Mouse (Mus musculus): Measurements from ENCODE around the gene Ehd3.

Gene Ehd3

DNA sequence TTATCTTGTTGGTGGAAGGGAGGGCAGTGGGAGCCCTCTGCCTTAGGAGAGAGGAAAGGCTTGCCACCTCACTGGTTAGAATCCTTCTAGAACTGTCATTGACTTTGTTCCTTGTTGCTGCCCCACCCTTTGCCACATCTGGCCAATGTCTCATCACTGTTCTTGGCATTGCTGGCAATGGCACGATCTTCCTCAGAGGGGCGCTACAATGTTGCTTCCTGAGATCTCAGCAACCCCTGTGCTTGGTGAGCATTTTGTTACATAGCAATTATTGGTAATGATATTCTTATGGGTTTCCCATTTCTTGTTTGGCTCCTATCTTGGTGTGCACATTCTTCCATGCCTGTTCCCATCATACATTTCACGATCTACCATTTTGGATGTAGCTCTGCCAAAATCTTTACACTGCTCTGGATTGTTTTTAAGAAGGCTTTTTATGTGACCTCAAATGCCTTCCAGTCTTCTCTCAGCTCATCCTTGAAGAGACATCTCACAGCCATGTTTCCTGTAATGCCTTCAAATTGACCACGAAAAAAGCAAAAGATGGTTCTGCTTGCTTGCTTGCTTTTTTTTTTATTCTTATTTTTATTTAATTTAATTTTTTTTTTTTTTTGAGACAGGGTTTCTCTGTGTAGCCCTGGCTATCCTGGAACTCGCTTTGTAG lies at the start of gene Ehd3:
Gene Ehd3, plus strand, starts transcription at position 614 of the 664 bp plus-strand sequence.
- in situ Hi-C loops (cut with MboI, MseI): no loop called here

DNA sequence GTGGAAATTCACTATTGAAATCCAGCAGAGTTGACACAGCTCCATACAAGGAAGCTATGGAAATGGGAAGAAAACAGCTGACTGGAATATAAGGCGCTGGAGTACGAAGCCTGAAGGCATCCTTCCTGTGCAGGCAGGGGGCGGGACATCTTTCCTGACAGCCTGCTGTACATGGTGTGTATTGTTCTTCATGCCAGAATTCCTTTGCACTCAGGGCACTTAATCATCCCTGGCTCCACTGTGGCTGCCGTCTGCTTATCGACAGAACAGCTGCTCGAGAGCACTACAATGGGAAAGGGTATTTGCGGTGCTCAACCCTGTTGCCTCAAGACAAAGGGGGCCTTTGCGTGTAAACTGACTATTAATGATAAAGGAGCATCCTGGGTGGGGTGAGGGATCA lies 33.0 kb upstream of the Ehd3 start:
- in situ Hi-C loops (cut with MboI, MseI): no loop called here

DNA sequence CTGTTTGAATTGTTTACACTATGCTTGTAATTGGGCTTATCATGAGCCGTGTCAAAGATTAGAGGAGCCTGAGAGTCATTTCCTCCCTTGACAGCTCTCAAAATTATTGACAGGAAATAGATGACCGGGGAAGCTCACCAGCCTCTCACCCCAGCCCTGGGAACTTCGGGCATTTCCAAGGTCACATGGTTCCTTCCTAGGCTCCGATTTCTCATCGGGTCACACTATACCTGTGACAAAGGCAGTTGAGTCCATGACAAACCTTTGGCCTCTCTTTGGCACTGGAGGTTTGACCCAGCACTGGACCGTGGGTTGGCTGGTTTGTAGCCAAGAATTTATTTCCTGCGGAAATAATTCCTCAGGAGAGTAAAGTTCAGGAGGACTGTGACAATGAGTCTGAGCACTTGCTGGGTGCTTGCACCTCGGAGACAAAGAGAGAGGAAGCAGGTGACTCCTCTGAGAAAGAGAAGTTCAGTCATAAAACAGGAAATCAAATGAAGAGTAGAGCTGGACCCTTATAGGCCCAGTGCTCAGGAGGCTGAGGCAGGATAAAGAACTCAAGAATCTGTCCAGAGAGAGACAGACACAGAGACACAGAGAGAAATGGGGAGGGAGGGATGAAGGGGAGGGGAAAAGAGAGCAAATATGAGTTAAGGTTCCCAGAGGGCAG lies 17.2 kb upstream of the Ehd3 start:
- in situ Hi-C loops (cut with MboI, MseI): no loop called here

DNA sequence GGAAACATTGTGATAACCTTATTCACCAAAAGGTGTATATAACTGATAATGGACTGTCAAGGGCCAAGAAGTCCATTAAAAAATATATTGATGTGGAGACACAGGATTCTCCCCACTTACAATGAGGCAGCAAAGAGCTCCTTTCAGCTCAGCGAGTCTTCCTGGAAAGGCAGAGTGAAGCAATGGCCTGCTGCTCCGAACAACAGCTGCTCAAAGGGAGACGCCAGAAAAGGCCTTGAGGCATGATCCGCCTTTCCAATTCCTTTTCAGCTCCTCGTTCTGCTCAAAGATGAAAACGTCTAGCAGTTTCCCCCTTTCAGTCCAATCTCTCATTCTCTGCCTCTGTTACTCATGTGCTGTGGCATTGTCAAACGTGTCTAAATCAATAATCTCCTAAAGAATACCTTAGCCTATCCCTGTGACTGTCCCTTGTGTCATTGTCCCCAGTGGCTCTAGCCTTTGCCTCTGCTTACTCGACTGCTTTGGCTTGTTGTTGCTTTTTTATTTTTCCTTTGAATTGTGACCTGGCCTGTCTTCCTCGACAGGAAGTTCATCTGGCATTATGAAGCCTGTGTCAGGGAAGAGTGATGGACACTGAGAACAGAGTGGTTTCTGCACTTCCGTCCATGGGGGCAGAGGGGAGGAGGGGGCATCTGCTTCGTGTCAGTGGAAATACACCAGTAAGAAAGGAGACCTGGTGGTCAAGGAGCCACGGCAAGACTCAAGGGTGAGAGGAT lies 13.5 kb upstream of the Ehd3 start:
- in situ Hi-C loops (cut with MboI, MseI): no loop called here

DNA sequence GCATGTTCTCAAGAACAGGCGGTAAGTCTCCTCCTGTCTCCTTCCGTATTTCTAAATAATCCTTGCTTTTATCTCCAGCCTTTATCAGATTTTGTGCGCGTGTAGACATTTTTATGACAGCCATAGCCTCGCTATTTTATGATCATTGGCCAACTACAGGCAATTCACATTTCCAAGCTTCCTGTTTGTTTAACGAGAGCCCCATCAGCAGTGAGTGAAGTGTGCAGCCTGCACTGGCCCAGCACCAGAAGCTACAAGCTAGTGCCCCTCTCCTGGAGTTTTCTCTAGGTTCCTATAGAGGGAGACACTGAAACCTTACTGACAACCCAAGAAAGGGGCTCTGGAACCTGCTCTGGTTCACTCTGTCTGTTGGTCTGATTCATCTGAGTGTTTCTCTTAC lies 7.1 kb upstream of the Ehd3 start:
- in situ Hi-C loops (cut with MboI, MseI): no loop called here

DNA sequence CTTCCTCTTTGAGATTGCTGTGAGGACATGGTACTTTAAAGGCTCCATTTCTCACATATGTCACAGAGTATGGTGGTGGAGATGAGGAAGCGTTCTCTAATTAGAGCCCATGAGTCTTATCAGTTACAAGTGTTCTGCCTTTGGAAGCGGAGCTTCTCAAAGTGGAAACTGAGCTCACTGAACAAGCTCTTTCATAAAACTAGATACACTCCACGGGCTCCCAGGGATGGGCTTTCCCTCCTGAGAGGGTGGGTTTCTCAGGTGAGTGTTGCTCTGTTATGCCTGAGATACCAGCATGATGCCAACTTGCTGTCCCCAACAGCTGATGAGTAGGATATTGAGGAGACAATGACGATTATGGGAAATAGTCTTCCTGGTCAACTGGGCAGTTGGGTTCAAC lies 6.2 kb upstream of the Ehd3 start:
- in situ Hi-C loops (cut with MboI, MseI): no loop called here

DNA sequence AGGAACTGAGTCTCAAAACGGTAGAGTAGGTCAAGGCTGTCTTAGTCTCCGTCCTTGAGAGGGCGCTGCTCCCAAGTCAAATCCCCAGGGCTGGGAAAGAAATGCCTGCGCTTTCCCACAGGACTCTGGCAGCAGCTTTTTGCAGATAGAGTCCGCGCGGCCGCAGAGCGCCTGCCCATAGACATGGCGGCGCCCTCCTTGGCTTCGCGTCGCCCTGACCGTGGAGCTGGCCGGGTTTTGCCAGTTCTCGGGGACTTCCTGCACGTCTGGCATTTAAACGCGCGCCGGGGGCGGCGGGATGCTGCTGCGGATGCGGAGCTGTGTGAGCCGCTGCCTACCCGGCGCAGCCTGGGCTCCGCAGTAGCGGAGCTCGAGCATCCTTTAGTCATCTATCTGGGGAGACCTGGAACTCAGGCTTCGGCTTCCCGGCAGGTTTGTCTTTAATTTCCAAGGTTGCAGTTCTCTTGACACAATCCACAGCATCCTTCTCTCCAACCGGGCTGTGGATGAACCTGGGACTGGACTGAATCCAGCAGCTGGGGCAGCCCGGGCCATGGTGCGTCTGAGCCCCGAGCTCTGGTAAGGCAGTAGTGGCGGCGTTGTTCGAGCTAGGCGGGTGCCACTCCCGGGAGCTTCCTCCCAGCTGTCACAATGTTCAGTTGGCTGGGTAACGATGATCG lies 798 bp downstream of the Ehd3 start:
- in situ Hi-C loops (cut with MboI, MseI): no loop called here

DNA sequence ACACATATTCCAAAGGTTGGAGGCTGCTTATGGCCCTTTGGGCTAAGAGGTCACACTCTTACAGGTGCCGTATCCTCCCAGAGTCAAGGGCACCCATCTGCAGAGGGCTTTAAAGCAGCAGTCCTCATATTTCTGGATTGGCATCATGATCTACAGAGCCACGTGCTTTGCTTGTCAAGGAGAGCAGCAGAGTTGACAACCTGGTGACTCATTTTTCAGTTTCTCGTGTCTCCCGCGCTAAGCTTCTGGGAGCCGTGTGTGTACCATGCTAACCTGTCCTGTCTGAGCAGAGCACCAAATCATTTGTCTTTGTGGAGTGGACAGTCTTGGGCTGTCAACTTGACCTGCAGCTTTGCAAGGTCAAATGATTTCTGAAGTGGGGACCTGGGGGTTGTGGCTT lies 2.4 kb downstream of the Ehd3 start:
- in situ Hi-C loops (cut with MboI, MseI): no loop called here

DNA sequence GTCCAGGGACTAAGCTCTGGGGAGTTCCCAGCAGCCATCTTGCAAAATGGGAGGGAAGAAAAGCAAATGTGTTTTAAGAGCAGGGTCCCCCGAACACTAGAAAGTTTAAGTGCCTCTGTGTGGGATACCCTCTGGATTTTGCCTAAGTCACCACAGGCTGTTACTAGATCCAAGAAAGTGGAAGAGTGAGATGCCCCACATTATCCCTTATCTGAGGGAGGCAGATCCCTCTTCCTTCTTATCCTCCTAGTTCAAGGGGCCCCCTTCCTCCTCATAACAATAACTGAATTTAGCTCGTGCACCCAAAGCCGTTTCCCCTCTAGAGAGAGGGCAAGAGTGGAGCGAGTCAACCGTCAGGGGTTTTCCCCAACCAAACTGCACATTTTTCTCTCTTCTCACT lies 3.3 kb downstream of the Ehd3 start:
- in situ Hi-C loops (cut with MboI, MseI): no loop called here

DNA sequence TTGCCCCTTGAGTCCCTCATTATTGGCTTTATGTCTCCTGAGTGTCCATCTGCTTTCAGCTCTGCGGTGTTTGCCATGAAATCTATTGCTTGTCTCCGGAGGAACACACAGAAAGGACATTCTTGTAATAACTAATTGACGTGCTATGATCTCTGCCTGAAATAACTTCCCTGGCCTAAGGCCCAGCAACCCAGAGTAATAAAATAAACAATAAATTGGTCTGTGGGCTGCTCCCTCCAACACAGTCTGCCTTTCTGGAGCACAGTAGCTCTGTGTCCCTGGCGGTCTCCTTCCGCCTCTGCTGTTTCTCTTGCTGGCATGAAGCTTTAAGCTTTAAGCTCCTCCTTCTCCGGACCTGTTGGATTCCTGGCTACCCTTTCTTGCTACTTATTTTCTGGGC lies 4.5 kb downstream of the Ehd3 start:
- in situ Hi-C loops (cut with MboI, MseI): no loop called here

DNA sequence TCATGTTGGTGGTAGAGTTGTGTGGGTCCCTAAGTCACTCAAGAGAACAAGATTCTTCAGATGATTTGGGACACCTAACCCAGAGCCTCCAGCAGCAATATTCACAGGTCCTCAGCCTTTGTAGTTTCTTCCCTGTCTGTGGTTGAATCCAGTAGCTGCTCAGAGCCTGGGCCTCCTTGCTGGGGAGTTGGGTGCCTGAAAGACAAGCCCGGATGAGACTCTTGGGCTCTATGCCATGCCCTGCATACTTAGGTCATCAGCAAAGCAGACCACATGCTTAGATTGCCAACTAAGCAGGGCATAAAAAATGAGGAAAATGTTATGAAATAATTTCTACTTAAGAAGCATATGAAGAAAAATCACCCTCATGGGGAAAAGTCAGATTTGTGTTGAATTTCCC lies 6.9 kb downstream of the Ehd3 start:
- in situ Hi-C loops (cut with MboI, MseI): loop anchor here (5.0 kb wide), 1 partner anchor 72 kb away; no protein-coding TSS in a partner anchor

DNA sequence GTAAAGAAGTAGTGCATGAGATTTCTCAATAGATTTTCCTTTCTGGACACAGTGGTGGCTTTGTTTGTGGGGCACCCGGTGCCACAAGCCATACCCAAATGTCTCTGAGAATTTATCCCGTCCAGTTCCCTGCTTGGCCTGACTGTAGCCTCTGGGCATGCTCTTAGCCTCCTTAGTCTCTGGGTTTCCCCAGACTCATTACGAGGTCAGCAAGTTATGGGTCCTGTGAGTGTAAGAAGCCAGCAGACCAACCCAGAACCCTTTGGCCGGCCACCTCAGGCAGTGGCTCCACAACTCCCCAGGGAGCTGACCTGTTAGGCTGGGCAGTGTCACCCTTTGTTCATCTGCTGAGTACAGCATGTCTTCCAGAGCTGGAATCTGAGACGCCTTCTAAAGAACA lies 7.6 kb downstream of the Ehd3 start:
- in situ Hi-C loops (cut with MboI, MseI): loop anchor here (5.0 kb wide), 1 partner anchor 71 kb away; no protein-coding TSS in a partner anchor

DNA sequence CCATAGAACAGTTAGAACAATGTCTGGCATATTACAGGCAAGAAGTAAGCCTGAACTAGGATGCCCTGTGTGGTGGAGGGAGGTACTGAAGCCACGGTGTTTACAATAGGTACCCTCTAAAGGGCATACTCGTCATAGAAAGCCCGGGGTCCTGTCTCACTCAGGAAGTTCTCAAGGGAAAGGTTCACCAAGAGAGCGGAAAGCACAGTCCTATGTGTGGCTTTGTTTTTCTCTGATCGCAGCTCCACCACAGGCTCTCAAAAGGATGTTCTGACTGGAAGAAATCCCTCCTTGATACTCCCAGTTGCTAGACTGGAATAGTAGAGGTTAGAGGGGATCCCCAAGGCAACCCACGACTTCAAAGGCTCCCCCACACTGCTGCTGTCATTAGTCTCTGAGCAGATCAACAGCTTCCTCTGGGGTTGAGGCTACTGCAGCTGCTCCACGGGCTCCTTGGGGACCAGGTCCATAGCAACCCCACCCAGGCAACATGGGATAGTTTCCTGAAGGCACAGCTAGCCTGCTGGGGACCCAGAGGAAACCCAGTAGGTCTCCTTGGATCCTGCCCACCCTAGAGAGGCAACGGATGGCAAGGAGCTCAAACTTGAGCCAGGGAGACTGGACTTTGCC lies 9.2 kb downstream of the Ehd3 start:
- in situ Hi-C loops (cut with MboI, MseI): loop anchor here (5.0 kb wide), 1 partner anchor 69 kb away; no protein-coding TSS in a partner anchor

DNA sequence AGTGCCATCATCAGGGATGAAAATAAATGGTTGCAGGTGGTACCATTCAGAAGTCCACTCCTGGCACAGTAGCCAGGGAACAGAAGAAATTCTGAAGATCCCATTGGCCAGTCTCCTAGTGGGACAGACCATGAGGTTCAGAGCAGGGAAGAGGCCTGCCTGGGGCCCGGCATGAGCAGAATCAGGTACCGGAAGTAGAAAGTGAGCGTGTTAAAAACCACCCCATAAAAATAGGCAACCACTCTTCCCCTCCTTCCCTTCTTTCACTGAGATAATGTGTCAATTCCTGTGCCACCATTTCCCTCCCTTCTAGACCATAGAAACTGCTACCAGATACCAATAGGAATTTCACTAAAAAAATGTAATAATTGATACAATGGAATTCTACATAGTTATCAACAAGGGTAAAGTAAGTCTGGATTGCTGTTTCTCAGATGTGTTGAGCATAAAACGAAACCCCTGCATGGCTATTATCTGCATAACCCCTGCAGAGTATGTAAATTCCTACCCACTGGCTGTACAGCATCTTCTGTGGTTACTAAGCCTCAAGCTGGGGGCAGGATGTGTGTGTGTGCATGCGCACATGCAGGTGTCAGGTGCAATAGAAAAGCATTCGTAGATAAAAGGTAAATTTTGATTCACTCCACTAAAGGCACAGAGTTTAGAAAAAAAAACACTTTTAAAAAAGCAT lies 10.7 kb downstream of the Ehd3 start:
- in situ Hi-C loops (cut with MboI, MseI): loop anchor here (5.0 kb wide), 1 partner anchor 68 kb away; no protein-coding TSS in a partner anchor

DNA sequence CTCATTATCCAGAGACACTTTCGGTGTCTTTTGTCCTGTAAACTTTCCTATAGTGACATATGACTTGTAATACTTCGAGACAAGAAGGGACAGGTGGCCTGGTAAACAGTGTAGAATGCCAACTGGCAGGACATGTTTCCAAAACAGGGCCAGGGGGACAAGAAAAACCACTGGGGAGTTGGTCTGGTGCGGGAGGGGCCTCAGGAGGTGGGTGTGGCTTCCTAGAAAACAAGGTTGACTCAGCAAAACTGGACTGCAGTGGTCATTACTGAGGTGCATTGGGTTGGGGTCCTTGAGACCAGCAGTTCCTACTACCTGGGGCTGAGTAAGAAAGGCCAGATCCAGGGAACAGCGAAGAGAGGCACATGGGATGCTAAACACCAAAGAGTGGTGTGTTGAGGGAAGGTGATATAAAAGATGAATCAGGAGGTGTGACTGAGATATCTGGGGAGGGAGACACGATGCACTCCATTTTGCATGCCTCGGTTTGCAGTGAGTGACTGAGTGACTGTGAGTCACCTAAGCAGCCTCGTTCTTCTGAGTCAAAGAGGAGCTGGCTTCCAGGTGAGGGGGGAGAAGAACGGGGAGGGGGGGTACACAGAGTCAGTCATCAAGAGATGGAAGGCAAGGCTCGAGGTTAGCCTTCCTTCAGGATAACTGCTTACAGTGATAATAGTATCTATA lies 13.9 kb downstream of the Ehd3 start:
- in situ Hi-C loops (cut with MboI, MseI): no loop called here

DNA sequence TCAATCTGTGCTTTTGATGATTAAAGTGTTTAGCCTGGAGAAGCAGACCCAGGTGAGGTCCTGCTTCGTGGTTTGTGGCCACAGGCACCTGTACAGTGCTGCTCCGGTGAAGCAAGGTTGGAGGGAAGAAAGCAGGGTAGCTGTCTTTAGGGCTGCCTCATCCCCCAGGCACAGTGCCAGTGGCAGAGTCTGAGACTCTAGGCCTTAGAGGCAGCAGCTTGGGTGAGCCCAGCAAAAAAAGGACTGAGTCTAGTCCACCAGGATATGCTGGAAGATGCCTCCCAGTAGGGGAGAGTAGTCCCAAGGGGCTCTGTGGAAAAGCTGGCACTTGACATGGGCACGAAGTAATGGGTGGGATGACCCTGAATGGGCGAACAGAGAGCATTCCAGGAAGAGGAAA lies 15.0 kb downstream of the Ehd3 start:
- in situ Hi-C loops (cut with MboI, MseI): no loop called here

DNA sequence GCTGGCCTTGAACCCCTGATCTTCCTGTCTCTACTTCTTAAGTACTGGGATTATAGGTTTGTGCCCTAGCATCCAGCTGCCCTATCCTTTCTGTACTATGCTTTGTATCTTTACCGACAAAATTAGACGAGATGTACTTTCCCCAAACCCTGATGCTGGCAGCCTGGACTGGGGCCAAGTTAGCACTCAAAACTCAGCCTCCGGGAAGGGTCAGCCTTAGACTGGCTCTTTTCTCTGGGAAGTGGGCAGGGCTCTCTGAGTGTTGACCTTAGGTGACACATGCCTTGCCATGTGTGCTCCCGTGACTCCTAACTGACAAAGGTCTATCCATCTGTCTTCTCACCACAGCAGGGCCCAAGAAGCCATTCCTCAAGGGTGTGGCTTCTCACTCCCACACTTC lies 16.8 kb downstream of the Ehd3 start:
- in situ Hi-C loops (cut with MboI, MseI): no loop called here

DNA sequence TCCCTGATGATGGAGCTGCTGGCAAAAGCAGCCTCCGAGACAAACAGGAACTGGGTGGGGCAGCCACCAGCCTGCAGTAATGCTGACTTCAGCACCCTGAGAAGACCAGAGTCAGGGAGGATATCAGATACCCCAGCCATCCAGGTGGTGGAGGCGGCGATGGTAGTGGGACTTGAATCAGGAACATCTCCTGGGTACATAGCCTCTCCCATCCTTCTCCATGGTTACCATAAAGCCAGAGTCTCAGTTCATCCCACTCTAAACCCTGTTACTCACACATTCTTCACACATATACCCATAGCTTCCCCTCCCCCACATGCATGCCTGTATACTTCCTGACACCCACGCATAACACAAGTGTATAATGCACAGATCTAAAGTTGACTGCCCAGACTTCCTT lies 18.3 kb downstream of the Ehd3 start:
- in situ Hi-C loops (cut with MboI, MseI): no loop called here

DNA sequence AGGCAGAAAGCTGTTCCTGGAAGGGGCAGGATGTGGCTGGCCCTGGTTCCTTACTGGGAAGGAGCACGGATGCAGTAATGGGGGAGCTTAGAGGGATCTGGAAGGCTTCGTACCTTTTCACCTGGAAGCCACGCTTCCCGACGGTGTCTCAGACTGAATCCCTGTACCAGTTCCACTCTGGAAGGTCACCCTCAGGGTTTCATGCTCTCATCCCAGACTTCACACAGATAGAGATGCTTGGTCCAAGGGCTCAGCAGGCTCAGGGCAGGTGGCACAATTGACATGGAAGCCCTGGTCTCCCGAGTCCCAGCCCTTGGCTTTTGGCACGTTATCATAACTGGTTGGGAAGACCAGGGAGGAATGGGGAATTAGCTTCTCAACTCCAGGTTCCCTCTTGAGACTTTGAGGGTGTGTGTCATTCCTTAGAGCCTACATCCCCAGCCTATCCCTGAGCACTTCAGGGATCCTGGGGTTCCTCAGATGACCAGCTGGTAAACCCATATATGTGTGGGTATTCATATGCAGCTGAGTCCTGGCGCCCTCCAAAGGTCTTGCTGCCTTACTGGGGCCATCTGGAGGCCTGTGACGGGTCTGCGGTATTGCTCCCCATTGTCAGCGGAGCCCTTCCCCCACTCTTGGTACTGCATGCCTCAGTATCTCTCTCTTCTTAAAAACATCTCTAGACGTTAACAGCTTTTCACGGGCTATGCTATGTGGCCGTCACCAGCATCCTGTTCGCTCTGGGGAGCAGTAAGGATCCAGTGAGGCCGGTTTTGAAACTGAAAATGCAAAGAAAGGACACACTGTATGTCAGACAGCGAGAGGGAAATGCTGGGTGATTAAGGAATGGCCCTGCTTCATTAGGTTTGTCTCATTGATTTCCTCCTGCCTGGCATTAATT lies 19.4 kb downstream of the Ehd3 start:
- in situ Hi-C loops (cut with MboI, MseI): no loop called here

DNA sequence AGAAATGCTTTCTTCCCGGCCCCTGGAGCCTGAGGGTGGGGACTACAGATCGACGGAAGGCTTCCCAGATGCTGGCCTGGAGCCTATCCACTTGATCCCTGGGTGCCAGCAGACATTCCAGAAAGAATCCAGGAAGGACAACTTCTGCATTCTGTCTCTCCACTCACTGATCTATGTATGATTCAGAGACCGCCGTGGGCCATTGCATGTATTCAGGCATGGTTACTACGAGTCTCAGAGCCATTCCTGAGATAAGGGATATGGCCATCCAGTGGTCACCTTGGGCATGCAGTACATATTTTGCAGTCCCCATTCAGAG lies 20.0 kb downstream of the Ehd3 start:
- in situ Hi-C loops (cut with MboI, MseI): no loop called here

Data from regulatory T cell (primary cell).